Mouse (Mus musculus): ENCODE measurements at regions not wholly inside any gene's neighbourhood (a gene's known extent, or its start where the extent isn't known, plus 50 kb on each side); places are given as distances from the start of the nearest gene placed in this dataset.

DNA sequence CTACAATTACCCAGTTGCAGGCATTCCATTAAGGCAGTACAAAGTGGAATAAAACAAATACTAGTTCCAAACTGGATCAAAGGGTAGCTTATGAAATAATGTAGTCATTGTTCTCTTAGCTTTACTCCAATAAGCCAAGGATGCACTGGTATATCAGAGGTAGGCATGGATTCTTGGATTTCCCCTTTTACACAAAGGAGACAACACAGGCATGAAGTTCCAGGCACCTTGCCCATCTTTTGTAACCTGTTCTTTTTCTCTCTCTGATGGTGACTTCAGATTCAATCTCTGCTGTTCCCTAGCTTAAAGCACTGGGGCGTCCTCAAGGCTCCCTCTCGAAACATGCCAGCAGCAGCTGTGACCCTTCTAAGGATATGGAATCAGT is 613.5 kb upstream of the A1bg start:
- H3K27me3 ChIP-seq (replicated peaks): no peaks in the 10 kb centered on the region
- no peaks in the 10 kb centered on the region for H3K4me1 ChIP-seq
- no peak overlapping the region for H3K4me3 ChIP-seq (replicated peaks)
- H3K9me3 ChIP-seq: no peaks in the 10 kb centered on the region
- no peak for TF ChIP-seq FLI1 (IDR thresholded peaks at IDR 0.05; ENCODE audit: low read length)
- TF ChIP-seq GATA1 (IDR thresholded peaks at IDR 0.05; ENCODE audit: borderline replicate concordance, low read length): no peak
- no peaks in the 10 kb centered on the region for H3K36me3 ChIP-seq (replicated peaks; ENCODE audit: low read length)

DNA sequence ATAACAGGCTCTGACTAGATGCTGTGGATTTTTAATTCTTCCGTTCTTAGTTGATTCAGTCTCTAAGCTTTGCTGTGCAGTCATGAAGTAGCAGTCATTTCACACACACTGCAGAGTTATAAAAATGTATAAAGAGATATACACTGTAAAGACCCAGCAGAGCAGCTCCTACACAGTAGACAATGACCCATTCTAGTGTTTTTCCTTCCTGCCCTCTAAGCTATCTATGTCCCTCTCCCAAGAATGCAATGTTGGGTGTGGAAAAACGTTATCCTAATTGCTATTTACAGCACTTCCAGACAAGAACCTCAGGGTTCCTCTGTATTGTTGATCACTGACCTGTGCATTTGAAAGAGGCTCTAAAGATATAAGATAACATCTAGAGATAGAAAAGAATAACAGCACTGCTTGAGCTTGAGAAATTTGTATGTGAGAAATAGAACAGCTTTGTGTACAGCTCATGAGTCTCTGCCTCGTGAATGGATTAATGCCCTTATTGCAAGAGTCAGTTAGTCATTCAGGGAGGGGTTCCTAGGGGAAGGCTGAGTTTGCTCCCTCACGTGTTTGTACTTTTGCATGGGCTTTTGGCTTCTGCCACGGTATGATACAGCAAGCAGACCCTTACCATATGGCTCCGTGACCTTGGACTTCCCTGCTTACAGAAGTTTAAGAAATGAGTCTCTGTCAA is 613.0 kb upstream of the A1bg start:
- no peaks in the 10 kb centered on the region for H3K36me3 ChIP-seq (replicated peaks; ENCODE audit: low read length)
- no peaks in the 10 kb centered on the region for H3K4me1 ChIP-seq
- no peak overlapping the region for H3K4me3 ChIP-seq (replicated peaks)
- no peak for TF ChIP-seq FLI1 (IDR thresholded peaks at IDR 0.05; ENCODE audit: low read length)
- TF ChIP-seq GATA1 (IDR thresholded peaks at IDR 0.05; ENCODE audit: borderline replicate concordance, low read length): no peak
- H3K9me3 ChIP-seq: no peaks in the 10 kb centered on the region
- no peaks in the 10 kb centered on the region for H3K27me3 ChIP-seq (replicated peaks)

DNA sequence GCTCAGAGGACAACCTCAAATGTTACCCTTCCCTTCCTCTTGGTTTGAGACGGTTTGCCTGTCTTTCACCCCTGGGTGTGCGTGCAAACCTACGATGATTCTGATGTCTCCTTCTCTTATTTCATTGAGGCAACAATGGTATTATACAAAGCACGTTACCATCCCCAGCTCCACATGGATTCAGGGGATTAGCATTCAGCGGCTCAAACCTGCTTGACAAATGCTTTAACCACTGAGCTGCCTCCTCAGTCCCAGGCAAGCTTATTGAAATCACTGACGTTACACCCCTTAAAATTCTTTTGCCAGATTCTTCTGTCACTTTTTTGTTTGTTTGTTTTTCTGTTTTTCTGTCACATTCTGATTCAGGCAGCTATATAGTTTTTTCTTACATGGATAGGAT is 612.4 kb upstream of the A1bg start:
- H3K27me3 ChIP-seq (replicated peaks): no peaks in the 10 kb centered on the region
- H3K9me3 ChIP-seq: no peaks in the 10 kb centered on the region
- H3K4me1 ChIP-seq: no peaks in the 10 kb centered on the region
- no peak for TF ChIP-seq FLI1 (IDR thresholded peaks at IDR 0.05; ENCODE audit: low read length)
- no peak for TF ChIP-seq GATA1 (IDR thresholded peaks at IDR 0.05; ENCODE audit: borderline replicate concordance, low read length)
- no peaks in the 10 kb centered on the region for H3K36me3 ChIP-seq (replicated peaks; ENCODE audit: low read length)
- no peak overlapping the region for H3K4me3 ChIP-seq (replicated peaks)

- Histone ChIP-seq H3K9me3 (no peaks in the 10 kb centered on the region), H3K27me3 (replicated peaks) (no peaks in the 10 kb centered on the region), H3K4me3 (replicated peaks) (no peak overlapping the region), H3K4me1 (no peaks in the 10 kb centered on the region), H3K36me3 (replicated peaks; ENCODE audit: low read length) (no peaks in the 10 kb centered on the region)
- no peak for TF ChIP-seq GATA1 (IDR thresholded peaks at IDR 0.05; ENCODE audit: borderline replicate concordance, low read length)
- TF ChIP-seq FLI1 (IDR thresholded peaks at IDR 0.05; ENCODE audit: low read length): no peak
These were observed 610.0 kb upstream of the A1bg start for GRCm38 (mm10) chr15:61532808-61533207.

GRCm38 (mm10) chr15:61532040-61532439 is 609.2 kb upstream of the A1bg start:
- H3K27me3 ChIP-seq (replicated peaks): no peaks in the 10 kb centered on the region
- no peak overlapping the region for H3K4me3 ChIP-seq (replicated peaks)
- H3K9me3 ChIP-seq: no peaks in the 10 kb centered on the region
- no peaks in the 10 kb centered on the region for H3K36me3 ChIP-seq (replicated peaks; ENCODE audit: low read length)
- no peaks in the 10 kb centered on the region for H3K4me1 ChIP-seq
- TF ChIP-seq GATA1 (IDR thresholded peaks at IDR 0.05; ENCODE audit: borderline replicate concordance, low read length) (no peak), FLI1 (IDR thresholded peaks at IDR 0.05; ENCODE audit: low read length) (no peak)

DNA sequence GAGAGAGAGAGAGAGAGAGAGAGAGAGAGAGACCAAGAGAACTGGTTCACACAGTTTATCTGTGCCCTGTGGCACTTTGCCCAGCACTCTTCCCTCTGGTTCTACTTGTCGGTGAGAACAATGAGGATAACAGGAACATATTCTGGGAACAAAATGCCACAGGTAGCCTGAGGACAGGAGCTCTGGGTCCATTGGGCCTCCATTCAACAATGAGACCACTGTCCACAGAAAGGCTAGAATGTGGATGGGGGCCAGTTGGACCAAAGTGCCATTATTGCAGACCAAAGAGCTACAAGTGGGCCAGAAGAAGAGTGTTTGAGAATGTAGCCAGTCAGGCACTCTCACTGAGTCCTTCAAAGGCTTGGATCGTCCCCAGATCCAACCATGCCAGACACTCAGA is 600.2 kb upstream of the A1bg start:
- Histone ChIP-seq H3K4me1 (no peaks in the 10 kb centered on the region), H3K9me3 (no peaks in the 10 kb centered on the region), H3K4me3 (replicated peaks) (no peak overlapping the region), H3K27me3 (replicated peaks) (no peaks in the 10 kb centered on the region), H3K36me3 (replicated peaks; ENCODE audit: low read length) (no peaks in the 10 kb centered on the region)
- TF ChIP-seq FLI1 (IDR thresholded peaks at IDR 0.05; ENCODE audit: low read length): no peak
- no peak for TF ChIP-seq GATA1 (IDR thresholded peaks at IDR 0.05; ENCODE audit: borderline replicate concordance, low read length)

- Histone ChIP-seq H3K4me3 (replicated peaks) (no peak overlapping the region), H3K4me1 (no peaks in the 10 kb centered on the region), H3K27me3 (replicated peaks) (no peaks in the 10 kb centered on the region), H3K36me3 (replicated peaks; ENCODE audit: low read length) (no peaks in the 10 kb centered on the region), H3K9me3 (no peaks in the 10 kb centered on the region)
- no peak for TF ChIP-seq GATA1 (IDR thresholded peaks at IDR 0.05; ENCODE audit: borderline replicate concordance, low read length)
These were observed 594.5 kb upstream of the A1bg start for GRCm38 (mm10) chr15:61517265-61517664.

GRCm38 (mm10) chr15:61514324-61514723 is 591.5 kb upstream of the A1bg start:
- H3K4me3 ChIP-seq (replicated peaks): no peak overlapping the region
- TF ChIP-seq GATA1 (IDR thresholded peaks at IDR 0.05; ENCODE audit: borderline replicate concordance, low read length) (no peak), FLI1 (IDR thresholded peaks at IDR 0.05; ENCODE audit: low read length) (no peak)
- H3K9me3 ChIP-seq: no peaks in the 10 kb centered on the region
- H3K36me3 ChIP-seq (replicated peaks; ENCODE audit: low read length): no peaks in the 10 kb centered on the region
- H3K27me3 ChIP-seq (replicated peaks): no peaks in the 10 kb centered on the region
- H3K4me1 ChIP-seq: no peaks in the 10 kb centered on the region

GRCm38 (mm10) chr15:61508806-61509205 is 586.0 kb upstream of the A1bg start:
- TF ChIP-seq GATA1 (IDR thresholded peaks at IDR 0.05; ENCODE audit: borderline replicate concordance, low read length): no peak
- TF ChIP-seq FLI1 (IDR thresholded peaks at IDR 0.05; ENCODE audit: low read length): no peak
- Histone ChIP-seq H3K4me1 (no peaks in the 10 kb centered on the region), H3K9me3 (no peaks in the 10 kb centered on the region), H3K36me3 (replicated peaks; ENCODE audit: low read length) (no peaks in the 10 kb centered on the region), H3K27me3 (replicated peaks) (no peaks in the 10 kb centered on the region), H3K4me3 (replicated peaks) (no peak overlapping the region)

- TF ChIP-seq FLI1 (IDR thresholded peaks at IDR 0.05; ENCODE audit: low read length) (no peak), GATA1 (IDR thresholded peaks at IDR 0.05; ENCODE audit: borderline replicate concordance, low read length) (no peak)
- H3K27me3 ChIP-seq (replicated peaks): no peaks in the 10 kb centered on the region
- no peaks in the 10 kb centered on the region for H3K36me3 ChIP-seq (replicated peaks; ENCODE audit: low read length)
- H3K9me3 ChIP-seq: no peaks in the 10 kb centered on the region
- no peak overlapping the region for H3K4me3 ChIP-seq (replicated peaks)
- H3K4me1 ChIP-seq: no peaks in the 10 kb centered on the region
These were observed 583.6 kb upstream of the A1bg start for GRCm38 (mm10) chr15:61506361-61506897.

Data from megakaryocyte, embryonic 14.5 days (primary cell).